Mouse (Mus musculus) liver, embryonic 12.5 days (tissue): Measurements from ENCODE around the gene Fam181a. TPM values are rescaled to one million over a fixed set of nuclear protein-coding genes. Genes with fewer than 3 reads are reported as not detected.

Experiments
- ATAC-seq: fragments of 200-750 bp; cut with Nextera tagmentation; 2 replicates; pipeline ENCODE4 v1.8.0; 2017; ENCODE audit warnings: moderate number of reproducible peaks, mild to moderate bottlenecking, moderate library complexity
- H3K27ac ChIP-seq: fragments of 300-500 bp; sonication (generic); 2 replicates; pipeline ENCODE4 v1.5.1; 2016; ENCODE audit warnings: mild to moderate bottlenecking
- H3K27me3 ChIP-seq: fragments of 300-500 bp; sonication (generic); replicated peaks from 2 replicates; pipeline ENCODE4 v1.6.1; 2016; ENCODE audit warnings: mild to moderate bottlenecking, moderate library complexity
- H3K36me3 ChIP-seq: fragments of 300-500 bp; sonication (generic); 2 replicates; pipeline ENCODE4 v1.6.1; 2016; ENCODE audit warnings: mild to moderate bottlenecking, moderate library complexity
- H3K4me1 ChIP-seq: fragments of 300-500 bp; sonication (generic); 2 replicates; pipeline ENCODE4 v1.6.1; 2016
- H3K4me2 ChIP-seq: fragments of 300-500 bp; sonication (generic); 2 replicates; pipeline ENCODE4 v1.6.1; 2016; ENCODE audit warnings: mild to moderate bottlenecking, moderate library complexity
- H3K4me3 ChIP-seq: fragments of 300-500 bp; sonication (generic); 2 replicates; pipeline ENCODE4 v1.5.1; 2016; ENCODE audit warnings: mild to moderate bottlenecking, moderate library complexity
- H3K9ac ChIP-seq: fragments of 300-500 bp; sonication (generic); 2 replicates; pipeline ENCODE4 v1.6.1; 2016; ENCODE audit warnings: mild to moderate bottlenecking, moderate library complexity
- H3K9me3 ChIP-seq: fragments of 300-500 bp; sonication (generic); replicated peaks from 2 replicates; pipeline ENCODE4 v1.6.1; 2016; ENCODE audit warnings: mild to moderate bottlenecking, moderate library complexity
- WGBS: fragments of 180-500 bp; shearing (Covaris S2); methylation state at CpG from one replicate; pipeline ENCODE4 v1.1.7; 2016; ENCODE audit not compliant: insufficient replicate concordance; 5-methylcytosine and 5-hydroxymethylcytosine counted together
- polyA plus RNA-seq: library from polyadenylated mRNA; unstranded; fragments of >200 nt; fragmentation: Nextera tagmentation; extraction: Ambion mirVana; gene quantifications from 2 replicates; pipeline ENCODE4 v1.2.1, GENCODE M21; 2016

The Fam181a gene
- polyA plus RNA-seq, 1 experiment from 2014 or later, result not detected

- no peak overlapping the region for H3K27ac ChIP-seq
These were observed 32.7 kb downstream of the Fam181a start for GRCm38 (mm10) chr12:103343456-103343855.

GRCm38 (mm10) chr12:103344934-103345333, 34.2 kb downstream of the Fam181a start:
- no peak for ATAC-seq
- Histone ChIP-seq H3K27ac (no peak overlapping the region), H3K9ac (no peak overlapping the region), H3K4me2 (no peak overlapping the region), H3K4me3 (no peak overlapping the region), H3K4me1 (peaks cover 6% of the 10 kb centered on the region; the same call in 1 of the 2 replicates), H3K9me3 (no peaks in the 10 kb centered on the region), H3K27me3 (0 out of 2 replicates have a peak, but pooled peaks cover 4% of the 10 kb centered on the region), H3K36me3 (no peaks in the 10 kb centered on the region)
- WGBS, result 70% methylated on average over 7 of the region's 7 CpGs

More at GRCm38 (mm10) chr12:103343456-103343855, 32.7 kb downstream of the Fam181a start:
- H3K4me2 ChIP-seq, result no peak overlapping the region
- H3K9ac ChIP-seq, result no peak overlapping the region
- peaks cover 6% of the 10 kb centered on the region; the same call in 1 of the 2 replicates for H3K4me1 ChIP-seq
- H3K36me3 ChIP-seq, result no peaks in the 10 kb centered on the region
- ATAC-seq, result peak; percentile 58; the same call in 1 of the 2 replicates
- no peaks in the 10 kb centered on the region for H3K9me3 ChIP-seq
- 0 out of 2 replicates have a peak, but pooled peaks cover 4% of the 10 kb centered on the region for H3K27me3 ChIP-seq
- H3K4me3 ChIP-seq, result no peak overlapping the region
- WGBS, result 17% methylated on average over 8 of the region's 8 CpGs

GRCm38 (mm10) chr12:103346945-103347344, 36.2 kb downstream of the Fam181a start:
- Histone ChIP-seq H3K9me3 (no peaks in the 10 kb centered on the region), H3K4me1 (peaks cover 6% of the 10 kb centered on the region; the same call in 1 of the 2 replicates), H3K4me2 (no peak overlapping the region), H3K36me3 (no peaks in the 10 kb centered on the region), H3K27me3 (0 out of 2 replicates have a peak, but pooled peaks cover 4% of the 10 kb centered on the region), H3K4me3 (no peak overlapping the region), H3K9ac (no peak overlapping the region), H3K27ac (no peak overlapping the region)
- WGBS, result 68% methylated on average over 8 of the region's 8 CpGs
- ATAC-seq, result no peak

GRCm38 (mm10) chr12:103347406-103347805, 36.6 kb downstream of the Fam181a start:
- Histone ChIP-seq H3K27ac (no peak overlapping the region), H3K4me2 (no peak overlapping the region), H3K9ac (no peak overlapping the region), H3K27me3 (0 out of 2 replicates have a peak, but pooled peaks cover 4% of the 10 kb centered on the region), H3K9me3 (no peaks in the 10 kb centered on the region), H3K4me1 (peaks cover 6% of the 10 kb centered on the region; the same call in 1 of the 2 replicates), H3K4me3 (no peak overlapping the region), H3K36me3 (no peaks in the 10 kb centered on the region)
- no peak for ATAC-seq
- 57% methylated on average over 5 of the region's 5 CpGs for WGBS

- no peaks in the 10 kb centered on the region for H3K9me3 ChIP-seq
- H3K27ac ChIP-seq, result no peak overlapping the region
These were observed 37.7 kb downstream of the Fam181a start for GRCm38 (mm10) chr12:103348506-103348905.

GRCm38 (mm10) chr12:103352735-103353134, 42.0 kb downstream of the Fam181a start:
- 72% methylated on average over 6 of the region's 6 CpGs for WGBS
- H3K4me3 ChIP-seq, result no peak overlapping the region
- H3K36me3 ChIP-seq, result no peaks in the 10 kb centered on the region
- H3K4me1 ChIP-seq, result no peaks in the 10 kb centered on the region
- no peak overlapping the region for H3K27ac ChIP-seq
- H3K9ac ChIP-seq, result no peak overlapping the region
- H3K27me3 ChIP-seq, result peaks cover 10% of the 10 kb centered on the region; the same call in 1 of the 2 replicates
- H3K9me3 ChIP-seq, result no peaks in the 10 kb centered on the region
- no peak overlapping the region for H3K4me2 ChIP-seq
- ATAC-seq, result no peak

More at GRCm38 (mm10) chr12:103348506-103348905, 37.7 kb downstream of the Fam181a start:
- WGBS, result 3% methylated on average over 3 of the region's 3 CpGs
- H3K4me1 ChIP-seq, result peaks cover 6% of the 10 kb centered on the region; the same call in 1 of the 2 replicates
- ATAC-seq, result no peak
- H3K9ac ChIP-seq, result no peak overlapping the region
- no peak overlapping the region for H3K4me3 ChIP-seq
- H3K36me3 ChIP-seq, result no peaks in the 10 kb centered on the region
- no peaks in the 10 kb centered on the region; the same call in 1 of the 2 replicates for H3K27me3 ChIP-seq
- no peak overlapping the region for H3K4me2 ChIP-seq

- Histone ChIP-seq H3K36me3 (no peaks in the 10 kb centered on the region), H3K27me3 (peaks cover 10% of the 10 kb centered on the region; the same call in 1 of the 2 replicates), H3K4me3 (no peak overlapping the region), H3K9ac (no peak overlapping the region), H3K4me2 (no peak overlapping the region), H3K4me1 (no peaks in the 10 kb centered on the region), H3K27ac (no peak overlapping the region), H3K9me3 (no peaks in the 10 kb centered on the region)
- WGBS, result 12% methylated on average over 5 of the region's 5 CpGs
- ATAC-seq, result no peak
These were observed 42.8 kb downstream of the Fam181a start for GRCm38 (mm10) chr12:103353538-103353937.

- ATAC-seq, result no peak
- H3K27ac ChIP-seq, result no peak within 1 kb of the TSS
- H3K4me1 ChIP-seq, result no peaks in the 10 kb centered on the region
- peaks cover 10% of the 10 kb centered on the region; the same call in 1 of the 2 replicates for H3K27me3 ChIP-seq
- H3K4me2 ChIP-seq, result no peak within 1 kb of the TSS
- 57% methylated on average over 14 of the region's 14 CpGs for WGBS
- no peaks in the 10 kb centered on the region for H3K9me3 ChIP-seq
- H3K36me3 ChIP-seq, result no peaks in the 10 kb centered on the region
- H3K9ac ChIP-seq, result no peak within 1 kb of the TSS
- H3K4me3 ChIP-seq, result no peak within 1 kb of the TSS
These were observed 45.1 kb downstream of the Fam181a start, which contains the start of gene Asb2 for GRCm38 (mm10) chr12:103355746-103356414. TSS of gene Asb2 (minus strand) at chr12:103356001.

- Histone ChIP-seq H3K4me1 (no peaks in the 10 kb centered on the region), H3K9ac (no peak overlapping the region)
- ATAC-seq, result no peak
These were observed 45.6 kb downstream of the Fam181a start for GRCm38 (mm10) chr12:103356415-103356748.

GRCm38 (mm10) chr12:103358216-103358615, 47.4 kb downstream of the Fam181a start:
- Histone ChIP-seq H3K27ac (no peak overlapping the region), H3K4me3 (no peak overlapping the region), H3K36me3 (no peaks in the 10 kb centered on the region), H3K9ac (no peak overlapping the region), H3K9me3 (no peaks in the 10 kb centered on the region), H3K27me3 (peaks cover 10% of the 10 kb centered on the region; the same call in 1 of the 2 replicates), H3K4me2 (no peak overlapping the region), H3K4me1 (no peaks in the 10 kb centered on the region)
- ATAC-seq, result no peak
- WGBS, result 74% methylated on average over 8 of the region's 8 CpGs

More at GRCm38 (mm10) chr12:103356415-103356748, 45.6 kb downstream of the Fam181a start:
- WGBS, result 69% methylated on average over 4 of the region's 4 CpGs
- no peak overlapping the region for H3K27ac ChIP-seq
- H3K27me3 ChIP-seq, result peaks cover 10% of the 10 kb centered on the region; the same call in 1 of the 2 replicates
- H3K36me3 ChIP-seq, result no peaks in the 10 kb centered on the region
- H3K9me3 ChIP-seq, result no peaks in the 10 kb centered on the region
- no peak overlapping the region for H3K4me2 ChIP-seq
- H3K4me3 ChIP-seq, result no peak overlapping the region

GRCm38 (mm10) chr12:103358951-103359801, 48.4 kb downstream of the Fam181a start:
- H3K27me3 ChIP-seq, result peaks cover 11% of the 10 kb centered on the region; the same call in 1 of the 2 replicates
- H3K4me1 ChIP-seq, result no peaks in the 10 kb centered on the region
- no peak overlapping the region for H3K4me2 ChIP-seq
- ATAC-seq, result no peak
- H3K9ac ChIP-seq, result no peak overlapping the region
- H3K36me3 ChIP-seq, result no peaks in the 10 kb centered on the region
- H3K9me3 ChIP-seq, result no peaks in the 10 kb centered on the region
- 48% methylated on average over 4 of the region's 4 CpGs for WGBS
- H3K27ac ChIP-seq, result no peak overlapping the region
- no peak overlapping the region for H3K4me3 ChIP-seq

- no peak overlapping the region for H3K4me2 ChIP-seq
- no peak overlapping the region for H3K4me3 ChIP-seq
- no peak overlapping the region for H3K27ac ChIP-seq
- H3K4me1 ChIP-seq, result no peaks in the 10 kb centered on the region
- 58% methylated on average over 8 of the region's 8 CpGs for WGBS
- no peaks in the 10 kb centered on the region for H3K9me3 ChIP-seq
- H3K9ac ChIP-seq, result no peak overlapping the region
- H3K36me3 ChIP-seq, result no peaks in the 10 kb centered on the region
- H3K27me3 ChIP-seq, result peaks cover 15% of the 10 kb centered on the region
- no peak for ATAC-seq
These were observed 50.0 kb downstream of the Fam181a start for GRCm38 (mm10) chr12:103360812-103361211.
